Mouse (Mus musculus) liver, postnatal 0 days (tissue): Measurements from ENCODE around the gene Hist1h2bq. TPM values are rescaled to one million over a fixed set of nuclear protein-coding genes. Genes with fewer than 3 reads are reported as not detected.
A peak's percentile ranks its signal among the peaks of the same experiment; 100 is the strongest.
"Not testable (repeated sequence)": the region's sequence is repeated elsewhere in the genome, so short reads cannot be mapped to it uniquely, and the experiment has no call there.

Experiments
- ATAC-seq: fragments of 200-750 bp; cut with Nextera tagmentation; 2 replicates; pipeline ENCODE4 v1.8.0; 2017; ENCODE audit warnings: mild to moderate bottlenecking, moderate library complexity
- DNase-seq: peaks from one replicate; pipeline ENCODE4 v3.0.0-alpha.2; 2016
- H3K27ac ChIP-seq: fragments of 300-500 bp; sonication (generic); 2 replicates; pipeline ENCODE4 v1.5.1; 2014; ENCODE audit warnings: antibody characterized with exemption, moderate library complexity, mild to moderate bottlenecking, low read depth
- H3K27me3 ChIP-seq: fragments of 300-500 bp; sonication (generic); 2 replicates; pipeline ENCODE4 v1.6.1; 2014; ENCODE audit warnings: low read length, control low read depth, mixed read lengths; ENCODE audit not compliant: insufficient read depth
- H3K36me3 ChIP-seq: fragments of 300-500 bp; sonication (generic); replicated peaks from 2 replicates; pipeline ENCODE4 v1.6.1; 2014; ENCODE audit warnings: mild to moderate bottlenecking, control low read depth, low read length, moderate library complexity, mixed read lengths; ENCODE audit not compliant: insufficient read depth
- H3K4me1 ChIP-seq: fragments of 300-500 bp; sonication (generic); 2 replicates; pipeline ENCODE4 v1.6.1; 2014; ENCODE audit warnings: antibody characterized with exemption, mild to moderate bottlenecking, control low read depth; ENCODE audit not compliant: insufficient read depth
- H3K4me2 ChIP-seq: fragments of 300-500 bp; sonication (generic); 2 replicates; pipeline ENCODE4 v1.6.1; 2014; ENCODE audit warnings: low read depth, mild to moderate bottlenecking, low read length, moderate library complexity, mixed read lengths
- H3K4me3 ChIP-seq: fragments of 300-500 bp; sonication (generic); 2 replicates; pipeline ENCODE4 v1.5.1; 2014; ENCODE audit warnings: low read depth, low read length
- H3K9ac ChIP-seq: fragments of 300-500 bp; sonication (generic); replicated peaks from 2 replicates; pipeline ENCODE4 v1.6.1; 2014; ENCODE audit warnings: mild to moderate bottlenecking, moderate library complexity
- H3K9me3 ChIP-seq: fragments of 300-500 bp; sonication (generic); 2 replicates; pipeline ENCODE4 v1.6.1; 2016; ENCODE audit warnings: mild to moderate bottlenecking, control low read depth, low read length, mixed read lengths
- CTCF ChIP-seq: sonication (generic); IDR thresholded peaks from 2 replicates; pipeline ENCODE4 v1.5.1; 2016; ENCODE audit warnings: antibody characterized with exemption, low read depth
- EP300 ChIP-seq: IDR thresholded peaks from 2 replicates; pipeline ENCODE4 v1.6.1; 2016; ENCODE audit warnings: antibody characterized with exemption, low read depth, mild to moderate bottlenecking
- WGBS: fragments of 180-500 bp; shearing (Covaris S2); extraction: QIAGEN DNeasy Blood & Tissue Kit; methylation state at CpG from one replicate; pipeline ENCODE4 v1.1.7; 2014; ENCODE audit not compliant: insufficient replicate concordance; 5-methylcytosine and 5-hydroxymethylcytosine counted together
- polyA plus RNA-seq: library from polyadenylated mRNA; unstranded; fragments of >200 nt; fragmentation: Nextera tagmentation; extraction: Ambion mirVana; gene quantifications from 2 replicates; pipeline ENCODE4 v1.2.1, GENCODE M21; 2015

Hist1h2bq gene
- polyA plus RNA-seq, 1 experiment from 2014 or later = 15.4 TPM

DNA sequence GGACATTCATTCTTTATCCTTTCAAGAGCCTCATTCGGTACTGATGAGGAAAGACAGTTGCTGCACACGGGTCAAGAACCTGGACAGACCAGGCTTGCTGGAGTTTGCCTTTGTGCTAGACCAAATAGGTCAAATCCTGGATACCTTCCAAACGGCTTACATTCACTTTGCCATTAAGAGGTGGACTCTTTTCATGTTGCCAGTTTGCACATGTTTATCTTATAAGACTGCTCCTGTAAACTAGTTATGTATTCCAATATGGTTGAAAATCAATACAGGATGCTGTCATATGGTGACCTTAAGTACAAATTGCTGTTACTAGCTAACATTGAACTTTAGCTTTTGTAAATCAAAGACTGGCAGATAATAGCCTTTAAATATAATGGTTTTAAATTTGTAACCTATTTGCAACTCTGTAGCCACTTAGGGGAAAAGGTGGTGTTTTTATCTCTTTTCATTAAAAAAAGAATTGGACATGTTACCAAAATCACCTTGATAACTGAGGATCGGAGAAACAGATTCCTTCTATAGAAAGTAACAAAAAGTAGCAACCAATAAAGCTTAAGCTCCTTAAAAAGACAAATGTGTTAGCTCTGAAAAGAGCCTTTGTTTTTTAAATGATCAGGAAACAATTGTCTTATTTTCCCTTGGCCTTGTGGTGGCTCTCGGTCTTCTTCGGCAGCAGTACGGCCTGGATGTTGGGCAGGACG lies 23.7 kb downstream of the Hist1h2bq start:
- Histone ChIP-seq H3K9ac (peak overlapping the region; percentile 70), H3K4me2 (peak overlapping the region; percentile 64), H3K27me3 (no peaks in the 10 kb centered on the region), H3K4me1 (peaks cover 23% of the 10 kb centered on the region), H3K4me3 (peak overlapping the region; percentile 45), H3K27ac (peak overlapping the region; percentile 91), H3K36me3 (no peaks in the 10 kb centered on the region), H3K9me3 (no peaks in the 10 kb centered on the region)
- WGBS = 6% methylated on average over 8 of the region's 8 CpGs
- no peak for DNase-seq
- TF ChIP-seq CTCF (peak; percentile 15; the same call in 1 of the 2 replicates), EP300 (no peak)
- no peak for ATAC-seq

DNA sequence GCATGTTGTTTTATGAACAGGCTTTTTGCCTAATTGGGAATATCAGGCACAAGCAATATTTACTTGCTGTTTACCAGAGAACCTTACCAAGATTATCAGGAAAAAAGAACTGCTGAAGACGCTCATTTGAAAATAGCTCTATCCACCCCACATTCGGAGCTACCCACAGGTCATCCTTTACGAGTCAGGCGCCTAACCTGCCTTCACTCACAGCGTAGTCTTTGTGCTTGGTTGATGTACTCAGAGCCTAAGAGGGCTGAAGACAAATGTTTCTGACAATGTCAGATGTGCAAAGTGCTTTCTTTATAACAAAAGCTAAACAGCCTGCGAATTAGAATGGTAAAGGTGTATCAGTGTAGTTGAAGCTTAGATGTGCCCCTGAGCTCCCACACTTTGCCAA lies 25.7 kb downstream of the Hist1h2bq start:
- H3K27ac ChIP-seq = peak overlapping the region; percentile 95
- H3K36me3 ChIP-seq = no peaks in the 10 kb centered on the region
- no peaks in the 10 kb centered on the region for H3K9me3 ChIP-seq
- H3K4me1 ChIP-seq = peaks cover 19% of the 10 kb centered on the region
- peak overlapping the region; percentile 74 for H3K9ac ChIP-seq
- ATAC-seq = no peak
- TF ChIP-seq CTCF (no peak), EP300 (no peak)
- H3K4me2 ChIP-seq = peak overlapping the region; percentile 71
- no peak for DNase-seq
- H3K4me3 ChIP-seq = no peak overlapping the region
- H3K27me3 ChIP-seq = no peaks in the 10 kb centered on the region
- 57% methylated on average over 6 of the region's 6 CpGs for WGBS

DNA sequence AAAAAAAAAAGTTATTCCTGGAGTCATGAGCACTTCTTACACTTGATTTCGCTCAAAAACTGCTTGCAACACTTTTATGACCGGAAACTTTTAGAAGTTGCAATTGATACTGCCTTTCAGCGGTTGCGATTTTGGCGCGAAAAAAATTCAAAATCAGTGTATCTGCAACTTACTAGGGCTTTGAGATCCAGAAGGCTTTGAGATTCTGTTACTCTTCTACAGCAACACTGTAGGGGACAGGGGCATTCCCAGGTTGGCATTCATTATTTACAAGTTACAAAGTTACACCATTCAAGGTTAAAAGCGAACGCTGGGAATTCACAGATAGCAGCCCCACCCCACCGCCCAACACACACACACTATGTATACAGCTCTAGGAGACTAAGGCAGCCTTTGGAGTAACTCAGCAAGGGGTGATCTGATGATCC lies 26.2 kb downstream of the Hist1h2bq start:
- no peak for TF ChIP-seq CTCF
- TF ChIP-seq EP300 = no peak
- DNase-seq (peak; percentile 58), ATAC-seq (no peak)
- Histone ChIP-seq H3K9ac (peak overlapping the region; percentile 74), H3K36me3 (no peaks in the 10 kb centered on the region), H3K9me3 (no peaks in the 10 kb centered on the region), H3K27ac (peak overlapping the region; percentile 95), H3K4me2 (peak overlapping the region; percentile 71), H3K4me1 (peaks cover 19% of the 10 kb centered on the region), H3K4me3 (peak overlapping the region; percentile 36), H3K27me3 (no peaks in the 10 kb centered on the region)
- WGBS = 3% methylated on average over 9 of the region's 9 CpGs

DNA sequence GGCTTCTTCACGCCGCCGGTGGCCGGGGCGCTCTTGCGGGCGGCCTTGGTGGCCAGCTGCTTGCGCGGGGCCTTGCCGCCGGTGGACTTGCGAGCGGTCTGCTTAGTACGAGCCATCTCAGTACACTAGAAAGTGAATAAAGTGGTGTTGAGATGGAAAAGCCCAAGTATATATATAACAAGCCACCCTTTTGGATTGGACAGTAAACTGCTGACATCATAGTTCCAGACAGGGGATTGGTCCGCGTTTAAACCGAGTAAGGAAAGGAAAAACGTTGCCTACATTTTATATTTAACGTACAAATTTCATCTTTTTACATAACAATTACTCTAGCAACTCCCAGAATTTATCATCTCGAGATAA lies 26.8 kb downstream of the Hist1h2bq start, which contains the start of gene Hist1h3i:
Gene Hist1h3i (minus strand): TSS at position 116 of the 363 bp plus-strand sequence.
- no peaks in the 10 kb centered on the region for H3K9me3 ChIP-seq
- no peaks in the 10 kb centered on the region for H3K36me3 ChIP-seq
- DNase-seq = peak; percentile 54
- under 1% methylated on average over 13 of the region's 20 CpGs for WGBS
- H3K9ac ChIP-seq = peak within 1 kb of the TSS; percentile 74
- peak within 1 kb of the TSS; percentile 95 for H3K27ac ChIP-seq
- H3K4me1 ChIP-seq = peaks cover 21% of the 10 kb centered on the region
- peak within 1 kb of the TSS; percentile 71 for H3K4me2 ChIP-seq
- H3K27me3 ChIP-seq = no peaks in the 10 kb centered on the region
- H3K4me3 ChIP-seq = peak within 1 kb of the TSS; percentile 36
- TF ChIP-seq CTCF (no peak), EP300 (peak; percentile 66; the same call in 1 of the 2 replicates)
- ATAC-seq = peak; percentile 39

DNA sequence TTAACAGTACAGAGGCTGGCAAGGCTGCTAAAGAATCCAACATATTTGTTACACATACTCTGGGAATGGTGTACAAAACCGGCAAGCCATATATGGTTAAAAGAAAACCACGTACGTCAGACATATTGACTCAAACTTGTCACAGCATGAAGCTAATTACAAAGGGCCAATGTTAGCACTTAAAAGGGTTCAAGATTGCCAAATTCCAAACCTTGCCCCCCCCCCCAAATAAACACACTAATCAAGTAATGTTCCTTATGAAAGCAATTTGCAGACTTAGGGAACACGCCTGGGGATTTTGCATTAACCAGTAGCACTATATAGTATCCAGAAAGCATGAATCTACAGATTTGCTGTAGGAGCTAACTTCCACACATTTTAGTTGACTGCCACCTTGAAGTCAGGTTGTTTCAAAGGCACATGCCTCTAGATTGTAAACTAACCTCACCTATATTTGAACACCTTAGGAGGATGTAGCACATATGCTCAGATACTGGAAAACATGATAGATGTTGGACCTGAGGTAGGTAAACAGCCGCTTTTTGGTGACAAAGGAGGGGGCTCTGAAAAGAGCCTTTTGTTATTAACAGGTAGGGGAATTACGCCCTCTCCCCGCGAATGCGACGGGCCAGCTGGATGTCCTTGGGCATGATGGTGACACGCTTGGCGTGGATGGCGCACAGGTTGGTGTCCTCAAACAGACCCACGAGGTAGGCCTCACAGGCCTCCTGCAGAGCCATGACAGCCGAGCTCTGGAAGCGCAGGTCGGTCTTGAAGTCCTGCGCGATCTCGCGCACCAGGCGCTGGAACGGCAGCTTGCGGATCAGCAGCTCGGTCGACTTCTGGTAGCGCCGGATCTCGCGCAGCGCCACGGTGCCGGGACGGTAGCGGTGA lies 27.4 kb downstream of the Hist1h2bq start:
- 0 out of 2 replicates have a peak, but pooled peaks have one; percentile 25 for TF ChIP-seq EP300
- under 1% methylated on average over 17 of the region's 35 CpGs for WGBS
- peak; percentile 45 for DNase-seq
- Histone ChIP-seq H3K4me1 (peaks cover 22% of the 10 kb centered on the region), H3K9ac (peak overlapping the region; percentile 74), H3K4me3 (peak overlapping the region; percentile 36), H3K27ac (peak overlapping the region; percentile 95), H3K4me2 (peak overlapping the region; percentile 71)
- not testable (repeated sequence) for H3K9me3 ChIP-seq, H3K27me3 ChIP-seq, H3K36me3 ChIP-seq, ATAC-seq

DNA sequence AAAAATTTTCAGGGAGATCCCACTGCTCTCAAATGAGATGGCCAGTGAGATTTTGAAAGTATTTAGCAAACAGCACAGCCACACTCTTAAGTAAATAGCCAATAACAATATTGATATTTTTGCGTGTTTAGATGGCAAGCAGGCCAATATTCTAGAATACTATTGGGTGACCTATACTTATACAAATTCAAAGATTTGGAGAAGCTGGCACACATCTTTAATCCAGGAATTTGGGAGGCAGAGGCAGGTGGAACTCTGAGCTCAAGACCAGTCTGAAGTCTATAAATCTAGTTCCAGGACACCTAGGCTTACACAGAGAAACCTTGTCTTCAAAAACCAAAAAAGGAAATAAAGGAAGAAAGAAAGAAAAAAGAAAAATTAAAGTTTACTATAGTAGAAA lies 28.4 kb downstream of the Hist1h2bq start:
- TF ChIP-seq CTCF = no peak
- TF ChIP-seq EP300 = no peak
- DNase-seq (no peak), ATAC-seq (no peak)
- peaks cover 22% of the 10 kb centered on the region for H3K4me1 ChIP-seq
- peak overlapping the region; percentile 13; the same call in 1 of the 2 replicates for H3K4me3 ChIP-seq
- no peak overlapping the region for H3K9ac ChIP-seq
- no peaks in the 10 kb centered on the region for H3K27me3 ChIP-seq
- peak overlapping the region; percentile 95 for H3K27ac ChIP-seq
- 76% methylated on average over 1 of the region's 1 CpGs for WGBS
- no peaks in the 10 kb centered on the region for H3K36me3 ChIP-seq
- no peaks in the 10 kb centered on the region for H3K9me3 ChIP-seq
- peak overlapping the region; percentile 80; the same call in 1 of the 2 replicates for H3K4me2 ChIP-seq
